ENCODE assay signal across 9 mouse cellular contexts in genomic region chr1:133915723-133916355, GRCm38 (mm10). TPM values are rescaled to one million over a fixed set of nuclear protein-coding genes. Genes with fewer than 3 reads are reported as not detected.
DNase-seq lines count a peak whose midpoint lies in the region; ATAC-seq and TF ChIP-seq lines count a peak whose summit lies in the region.
"Had no signal": no experiment of that assay in that cellular context is flagged by ENCODE, and none has a peak within 500 bp of the region (broad histone marks: within the 10 kb centered on the region; RNA-seq: fewer than 3 reads in every experiment).

No protein-coding gene starts in this region.

- no peaks in the 10 kb centered on the region for H3K27me3 ChIP-seq in midbrain, postnatal 0 days (ENCODE audit: insufficient read depth, low read length)
- no peaks in the 10 kb centered on the region for H3K27me3 ChIP-seq in midbrain, embryonic 13.5 days
- no peaks in the 10 kb centered on the region for H3K27me3 ChIP-seq in embryonic facial prominence, embryonic 15.5 days

- 55% methylated on average over 8 of the region's 8 CpGs for WGBS in midbrain, postnatal 0 days
- 72% methylated on average over 8 of the region's 8 CpGs for WGBS in midbrain, embryonic 13.5 days
- whole genome bisulfite sequencing in embryonic facial prominence, embryonic 15.5 days, result 45% methylated on average over 8 of the region's 8 CpGs

- TF ChIP-seq CTCF in midbrain, postnatal 0 days (IDR thresholded peaks at IDR 0.05), result no peak

- no peaks in the 10 kb centered on the region for H3K9me3 ChIP-seq in midbrain, postnatal 0 days (ENCODE audit: low read length)
- no peaks in the 10 kb centered on the region for H3K9me3 ChIP-seq in midbrain, embryonic 13.5 days
- no peaks in the 10 kb centered on the region for H3K9me3 ChIP-seq in embryonic facial prominence, embryonic 15.5 days (replicated peaks)

- no peak overlapping the region for H3K4me3 ChIP-seq in midbrain, postnatal 0 days (ENCODE audit: low read depth, low read length)
- no peak overlapping the region for H3K4me3 ChIP-seq in midbrain, embryonic 13.5 days (replicated peaks)
- H3K4me3 ChIP-seq in embryonic facial prominence, embryonic 15.5 days (replicated peaks), result no peak overlapping the region

- H3K9ac ChIP-seq in midbrain, postnatal 0 days (replicated peaks; ENCODE audit: low read length, poor library complexity, severe bottlenecking), result no peak overlapping the region
- H3K9ac ChIP-seq in midbrain, embryonic 13.5 days (replicated peaks), result no peak overlapping the region
- no peak overlapping the region for H3K9ac ChIP-seq in embryonic facial prominence, embryonic 15.5 days

- intact Hi-C loops in heart, postnatal 10 days (cut with DNase I), result no loop called here
- intact Hi-C loops in left cerebral cortex, postnatal 14 days (cut with DNase I), result no loop called here

- ATAC-seq in midbrain, postnatal 0 days (ENCODE audit: low FRiP score), result no peak
- ATAC-seq in midbrain, embryonic 13.5 days, result no peak
- ATAC-seq in embryonic facial prominence, embryonic 15.5 days (ENCODE audit: insufficient number of reproducible peaks, low FRiP score, low TSS enrichment, low read depth), result no peak
- no peak for ATAC-seq in activated CD4-positive, CD25-positive, alpha-beta regulatory T cell, adult 4 months
- no peak for ATAC-seq in inflammation-experienced regulatory T-cells, adult 6 months

- no peaks in the 10 kb centered on the region for H3K36me3 ChIP-seq in midbrain, postnatal 0 days (ENCODE audit: insufficient read depth, low read length)
- H3K36me3 ChIP-seq in midbrain, embryonic 13.5 days, result no peaks in the 10 kb centered on the region
- no peaks in the 10 kb centered on the region for H3K36me3 ChIP-seq in embryonic facial prominence, embryonic 15.5 days

- H3K4me1 ChIP-seq in midbrain, postnatal 0 days (ENCODE audit: insufficient read depth, low read length), result peaks cover 5% of the 10 kb centered on the region; the same call in 1 of the 2 replicates
- peaks cover 31% of the 10 kb centered on the region for H3K4me1 ChIP-seq in midbrain, embryonic 13.5 days (replicated peaks)
- peaks cover 44% of the 10 kb centered on the region for H3K4me1 ChIP-seq in embryonic facial prominence, embryonic 15.5 days

- peak; percentile 54 for DNase-seq in midbrain, postnatal 0 days (ENCODE audit: low spot score)
- peak; percentile 91 to 92 for DNase-seq in heart, postnatal 10 days
- peak; percentile 64 to 75 for DNase-seq in left cerebral cortex, postnatal 14 days (ENCODE audit: low spot score in 2 of 2)
- DNase-seq in right cerebral cortex, postnatal 36 days (ENCODE audit: low spot score in 2 of 2), result peak; percentile 50 to 52

- no peak overlapping the region for H3K4me2 ChIP-seq in midbrain, postnatal 0 days (ENCODE audit: low read depth, low read length, poor library complexity, severe bottlenecking)
- no peak overlapping the region for H3K4me2 ChIP-seq in midbrain, embryonic 13.5 days (replicated peaks)
- no peak overlapping the region for H3K4me2 ChIP-seq in embryonic facial prominence, embryonic 15.5 days (replicated peaks)

- H3K27ac ChIP-seq in midbrain, postnatal 0 days (ENCODE audit: low read depth, low read length), result no peak overlapping the region
- H3K27ac ChIP-seq in midbrain, embryonic 13.5 days, result no peak overlapping the region
- H3K27ac ChIP-seq in embryonic facial prominence, embryonic 15.5 days (replicated peaks), result peak overlapping the region; percentile 65

RNA-seq across cellular contexts. Expression of gene Prelp, which starts 5.4 kb away (rescaled TPM):
- 4.6 and 7.9 TPM in 2 replicates for total RNA-seq in midbrain, postnatal 0 days (2014; rRNA removed)
- 5.0 and 5.4 TPM in 2 replicates for polyA plus RNA-seq in midbrain, postnatal 0 days (2015; fragmentation: Nextera tagmentation; extraction: Ambion mirVana)
- polyA plus RNA-seq in midbrain, embryonic 13.5 days (2015; fragmentation: Nextera tagmentation; extraction: Ambion mirVana), result 4.4 and 6.5 TPM in 2 replicates
- 6.7 and 8.2 TPM in 2 replicates for polyA plus RNA-seq in embryonic facial prominence, embryonic 15.5 days (2015; fragmentation: Nextera tagmentation; extraction: Ambion mirVana)
- 10 to 100 TPM; 27.2 TPM for total RNA-seq in heart, postnatal 10 days (2021)
- total RNA-seq in left cerebral cortex, postnatal 14 days (2021), result 1 to 10 TPM; 4.2 to 5.7 TPM
- polyA plus RNA-seq in activated CD4-positive, CD25-positive, alpha-beta regulatory T cell, adult 4 months (2017; shearing (Covaris generic)), result not detected
- polyA plus RNA-seq in inflammation-experienced regulatory T-cells, adult 6 months (2017; shearing (Covaris generic)), result not detected
- total RNA-seq: hematopoietic stem cell, adult 5-6 weeks had no signal

RNA-seq across cellular contexts. Expression of gene Optc, which starts 8.0 kb away (rescaled TPM):
- 5.0 and 7.3 TPM in 2 replicates for total RNA-seq in midbrain, postnatal 0 days (2014; rRNA removed)
- 2.1 and 2.7 TPM in 2 replicates for polyA plus RNA-seq in midbrain, postnatal 0 days (2015; fragmentation: Nextera tagmentation; extraction: Ambion mirVana)
- polyA plus RNA-seq in midbrain, embryonic 13.5 days (2015; fragmentation: Nextera tagmentation; extraction: Ambion mirVana), result 4.0 and 4.9 TPM in 2 replicates
- polyA plus RNA-seq in embryonic facial prominence, embryonic 15.5 days (2015; fragmentation: Nextera tagmentation; extraction: Ambion mirVana), result 1.1 and 1.2 TPM in 2 replicates
- under 1 TPM; 0.35 to 0.67 TPM for total RNA-seq in heart, postnatal 10 days (2021)
- total RNA-seq in left cerebral cortex, postnatal 14 days (2021), result 1 to 10 TPM; 1.9 to 2.2 TPM
- not detected for polyA plus RNA-seq in activated CD4-positive, CD25-positive, alpha-beta regulatory T cell, adult 4 months (2017; shearing (Covaris generic))
- not detected for polyA plus RNA-seq in inflammation-experienced regulatory T-cells, adult 6 months (2017; shearing (Covaris generic))
- total RNA-seq: hematopoietic stem cell, adult 5-6 weeks had no signal
